Mouse (Mus musculus): ENCODE data around the gene Lhx1. TPM values are rescaled to one million over a fixed set of nuclear protein-coding genes. Genes with fewer than 3 reads are reported as not detected.

Lhx1 gene
- polyA plus RNA-seq, 1 experiment from 2014 or later: 0.05 TPM

DNA sequence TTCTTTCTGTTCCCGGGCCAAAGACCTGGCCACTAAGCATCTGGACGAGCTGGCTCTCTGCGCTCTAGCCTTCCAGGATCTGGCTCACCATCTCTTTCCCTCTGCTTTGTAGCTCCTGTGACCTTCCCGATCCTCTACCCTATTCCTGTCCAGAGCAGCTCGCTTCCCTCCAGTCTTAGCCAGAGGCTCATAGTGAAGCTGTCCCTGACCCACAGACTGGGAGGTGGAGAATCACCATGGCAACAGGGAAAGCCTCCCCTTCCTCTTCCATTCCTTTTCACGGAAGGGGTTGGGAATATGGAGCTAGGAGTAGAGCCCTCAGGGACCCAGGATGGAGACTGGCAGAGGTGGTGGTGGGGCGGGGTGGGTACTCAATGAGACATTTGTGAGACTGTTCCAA is 38.0 kb upstream of the Lhx1 start:
- H3K27ac ChIP-seq (ENCODE audit: low read length): no peak overlapping the region
- peaks cover 3% of the 10 kb centered on the region; the same call in 1 of the 2 replicates for H3K27me3 ChIP-seq (ENCODE audit: control insufficient read depth, insufficient read depth, low read depth, low read length)
- 38% methylated on average over 7 of the region's 7 CpGs for WGBS (ENCODE audit: insufficient replicate concordance)
- no peak overlapping the region for H3K4me3 ChIP-seq (ENCODE audit: low read depth, low read length)
- no peaks in the 10 kb centered on the region for H3K9me3 ChIP-seq (replicated peaks; ENCODE audit: control insufficient read depth, low read length)
- H3K36me3 ChIP-seq (ENCODE audit: control insufficient read depth, insufficient read depth): no peaks in the 10 kb centered on the region
- H3K4me1 ChIP-seq (ENCODE audit: control insufficient read depth, low read depth, low read length): no peaks in the 10 kb centered on the region
- H3K9ac ChIP-seq (ENCODE audit: low read depth, low read length): no peak overlapping the region
- ATAC-seq (ENCODE audit: low read depth): no peak
- H3K4me2 ChIP-seq (ENCODE audit: low read depth, low read length): no peak overlapping the region

- H3K27me3 ChIP-seq (ENCODE audit: control insufficient read depth, insufficient read depth, low read depth, low read length): 0 out of 2 replicates have a peak, but pooled peaks cover 3% of the 10 kb centered on the region
- H3K9ac ChIP-seq (ENCODE audit: low read depth, low read length): no peak overlapping the region
- WGBS (ENCODE audit: insufficient replicate concordance): 29% methylated on average over 9 of the region's 9 CpGs
- H3K9me3 ChIP-seq (replicated peaks; ENCODE audit: control insufficient read depth, low read length): no peaks in the 10 kb centered on the region
- no peak overlapping the region for H3K4me3 ChIP-seq (ENCODE audit: low read depth, low read length)
- no peak overlapping the region for H3K4me2 ChIP-seq (ENCODE audit: low read depth, low read length)
- ATAC-seq (ENCODE audit: low read depth): no peak
- H3K4me1 ChIP-seq (ENCODE audit: control insufficient read depth, low read depth, low read length): no peaks in the 10 kb centered on the region
- no peak overlapping the region for H3K27ac ChIP-seq (ENCODE audit: low read length)
- H3K36me3 ChIP-seq (ENCODE audit: control insufficient read depth, insufficient read depth): no peaks in the 10 kb centered on the region
Observed at GRCm38 (mm10) chr11:84562758-84563347, 37.5 kb upstream of the Lhx1 start.

GRCm38 (mm10) chr11:84561546-84561945 is 36.2 kb upstream of the Lhx1 start:
- Histone ChIP-seq H3K9ac (ENCODE audit: low read depth, low read length) (no peak overlapping the region), H3K4me1 (ENCODE audit: control insufficient read depth, low read depth, low read length) (no peaks in the 10 kb centered on the region), H3K9me3 (replicated peaks; ENCODE audit: control insufficient read depth, low read length) (no peaks in the 10 kb centered on the region), H3K36me3 (ENCODE audit: control insufficient read depth, insufficient read depth) (no peaks in the 10 kb centered on the region), H3K4me2 (ENCODE audit: low read depth, low read length) (no peak overlapping the region), H3K27me3 (ENCODE audit: control insufficient read depth, insufficient read depth, low read depth, low read length) (0 out of 2 replicates have a peak, but pooled peaks cover 3% of the 10 kb centered on the region), H3K4me3 (ENCODE audit: low read depth, low read length) (no peak overlapping the region), H3K27ac (ENCODE audit: low read length) (no peak overlapping the region)
- WGBS (ENCODE audit: insufficient replicate concordance): 56% methylated on average over 5 of the region's 5 CpGs
- ATAC-seq (ENCODE audit: low read depth): no peak

DNA sequence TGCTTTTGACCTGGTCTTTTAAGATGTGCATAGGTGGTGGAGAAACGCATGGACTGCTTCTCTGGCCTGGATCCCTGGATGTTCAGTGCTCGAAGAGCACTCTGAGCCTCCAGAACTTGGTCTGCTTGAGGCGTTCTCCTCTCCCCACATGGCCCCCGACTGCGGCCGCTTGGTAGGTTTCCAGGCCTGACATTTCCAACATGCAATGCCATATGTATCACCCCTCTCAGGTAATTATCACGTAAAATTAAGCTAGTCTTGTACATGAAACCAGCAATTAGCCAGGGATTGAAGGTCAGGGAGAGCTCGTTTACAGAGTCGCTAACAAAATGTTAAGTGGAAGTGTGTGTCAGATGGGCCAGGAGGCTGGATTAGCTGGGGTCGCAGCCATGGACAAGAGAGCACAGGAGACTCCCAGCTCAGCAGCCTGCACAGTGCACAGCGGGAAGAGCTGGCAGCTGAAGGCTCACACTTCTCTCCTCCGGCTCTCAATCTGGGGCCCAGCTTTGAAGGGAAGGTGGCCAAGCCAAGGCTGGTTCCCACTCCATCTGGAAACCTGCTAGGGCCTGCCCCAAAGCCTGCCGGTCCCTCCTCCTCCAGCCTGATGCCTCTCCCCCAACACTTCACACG is 28.6 kb upstream of the Lhx1 start:
- no peak for ATAC-seq (ENCODE audit: low read depth)
- Histone ChIP-seq H3K27me3 (ENCODE audit: control insufficient read depth, insufficient read depth, low read depth, low read length) (no peaks in the 10 kb centered on the region), H3K4me2 (ENCODE audit: low read depth, low read length) (no peak overlapping the region), H3K36me3 (ENCODE audit: control insufficient read depth, insufficient read depth) (no peaks in the 10 kb centered on the region), H3K9me3 (replicated peaks; ENCODE audit: control insufficient read depth, low read length) (no peaks in the 10 kb centered on the region), H3K4me1 (ENCODE audit: control insufficient read depth, low read depth, low read length) (no peaks in the 10 kb centered on the region), H3K9ac (ENCODE audit: low read depth, low read length) (no peak overlapping the region), H3K27ac (ENCODE audit: low read length) (no peak overlapping the region), H3K4me3 (ENCODE audit: low read depth, low read length) (no peak overlapping the region)
- WGBS (ENCODE audit: insufficient replicate concordance): 73% methylated on average over 14 of the region's 14 CpGs

DNA sequence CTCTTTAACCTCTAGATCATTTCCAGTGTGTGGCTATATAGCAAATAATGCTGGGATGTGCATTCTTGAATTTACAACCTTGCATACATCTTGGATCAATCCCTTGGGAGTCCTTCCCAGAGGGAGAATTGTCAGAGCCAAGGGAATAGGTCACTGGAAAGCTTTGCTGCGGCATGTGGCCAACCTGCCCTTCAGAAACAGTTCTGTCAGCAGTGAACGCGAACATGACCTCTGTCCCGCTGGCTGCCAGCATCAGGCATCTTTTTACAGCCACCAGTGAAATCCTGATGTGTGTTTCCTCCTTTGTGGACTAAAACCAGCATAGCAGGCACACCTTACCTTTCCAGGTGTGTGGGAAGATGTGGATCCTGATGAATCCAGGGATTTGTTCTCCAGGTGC is 26.0 kb upstream of the Lhx1 start:
- H3K27me3 ChIP-seq (ENCODE audit: control insufficient read depth, insufficient read depth, low read depth, low read length): no peaks in the 10 kb centered on the region
- ATAC-seq (ENCODE audit: low read depth): no peak
- WGBS (ENCODE audit: insufficient replicate concordance): 69% methylated on average over 4 of the region's 4 CpGs

GRCm38 (mm10) chr11:84549258-84549791 is 24.0 kb upstream of the Lhx1 start:
- ATAC-seq (ENCODE audit: low read depth): no peak
- Histone ChIP-seq H3K4me2 (ENCODE audit: low read depth, low read length) (no peak overlapping the region), H3K27ac (ENCODE audit: low read length) (no peak overlapping the region), H3K9ac (ENCODE audit: low read depth, low read length) (no peak overlapping the region), H3K9me3 (replicated peaks; ENCODE audit: control insufficient read depth, low read length) (no peaks in the 10 kb centered on the region), H3K4me3 (ENCODE audit: low read depth, low read length) (no peak overlapping the region), H3K4me1 (ENCODE audit: control insufficient read depth, low read depth, low read length) (no peaks in the 10 kb centered on the region), H3K27me3 (ENCODE audit: control insufficient read depth, insufficient read depth, low read depth, low read length) (no peaks in the 10 kb centered on the region), H3K36me3 (ENCODE audit: control insufficient read depth, insufficient read depth) (no peaks in the 10 kb centered on the region)
- WGBS (ENCODE audit: insufficient replicate concordance): 43% methylated on average over 6 of the region's 6 CpGs

More for the DNA sequence above, 26.0 kb upstream of the Lhx1 start:
- no peaks in the 10 kb centered on the region for H3K36me3 ChIP-seq (ENCODE audit: control insufficient read depth, insufficient read depth)
- H3K4me1 ChIP-seq (ENCODE audit: control insufficient read depth, low read depth, low read length): no peaks in the 10 kb centered on the region
- no peak overlapping the region for H3K9ac ChIP-seq (ENCODE audit: low read depth, low read length)
- H3K9me3 ChIP-seq (replicated peaks; ENCODE audit: control insufficient read depth, low read length): no peaks in the 10 kb centered on the region
- H3K27ac ChIP-seq (ENCODE audit: low read length): no peak overlapping the region
- no peak overlapping the region for H3K4me2 ChIP-seq (ENCODE audit: low read depth, low read length)
- no peak overlapping the region for H3K4me3 ChIP-seq (ENCODE audit: low read depth, low read length)

- H3K36me3 ChIP-seq (ENCODE audit: control insufficient read depth, insufficient read depth): no peaks in the 10 kb centered on the region
- no peak overlapping the region for H3K4me3 ChIP-seq (ENCODE audit: low read depth, low read length)
- no peaks in the 10 kb centered on the region for H3K4me1 ChIP-seq (ENCODE audit: control insufficient read depth, low read depth, low read length)
- H3K27me3 ChIP-seq (ENCODE audit: control insufficient read depth, insufficient read depth, low read depth, low read length): no peaks in the 10 kb centered on the region
- no peak for ATAC-seq (ENCODE audit: low read depth)
- H3K27ac ChIP-seq (ENCODE audit: low read length): no peak overlapping the region
- H3K9me3 ChIP-seq (replicated peaks; ENCODE audit: control insufficient read depth, low read length): no peaks in the 10 kb centered on the region
- H3K4me2 ChIP-seq (ENCODE audit: low read depth, low read length): no peak overlapping the region
- no peak overlapping the region for H3K9ac ChIP-seq (ENCODE audit: low read depth, low read length)
- WGBS (ENCODE audit: insufficient replicate concordance): 51% methylated on average over 2 of the region's 2 CpGs
Observed at GRCm38 (mm10) chr11:84548293-84548692, 23.0 kb upstream of the Lhx1 start.

DNA sequence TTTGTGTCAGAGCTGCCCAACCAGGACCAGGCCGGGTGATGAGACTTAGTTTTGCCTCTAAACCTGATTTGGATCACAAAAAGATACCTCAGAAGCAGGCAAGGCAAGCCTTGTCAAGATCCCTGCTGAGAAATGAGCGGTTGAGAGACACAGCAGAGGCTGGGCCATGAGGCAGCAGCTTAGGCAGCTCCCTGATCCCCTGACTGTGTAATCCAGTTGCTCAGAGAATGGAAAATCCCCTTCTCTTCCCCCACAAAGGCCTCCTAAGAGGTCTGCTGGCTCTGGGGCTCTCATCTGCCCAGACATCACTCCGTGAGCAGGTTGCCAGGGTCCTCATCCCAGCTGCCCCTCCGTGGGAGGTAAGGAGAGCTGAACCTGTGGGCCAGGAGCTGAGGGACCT is 14.6 kb upstream of the Lhx1 start:
- Histone ChIP-seq H3K9me3 (replicated peaks; ENCODE audit: control insufficient read depth, low read length) (no peaks in the 10 kb centered on the region), H3K4me3 (ENCODE audit: low read depth, low read length) (no peak overlapping the region), H3K4me2 (ENCODE audit: low read depth, low read length) (no peak overlapping the region), H3K9ac (ENCODE audit: low read depth, low read length) (no peak overlapping the region), H3K27me3 (ENCODE audit: control insufficient read depth, insufficient read depth, low read depth, low read length) (peaks cover 11% of the 10 kb centered on the region; the same call in 1 of the 2 replicates), H3K27ac (ENCODE audit: low read length) (no peak overlapping the region), H3K36me3 (ENCODE audit: control insufficient read depth, insufficient read depth) (no peaks in the 10 kb centered on the region), H3K4me1 (ENCODE audit: control insufficient read depth, low read depth, low read length) (no peaks in the 10 kb centered on the region)
- WGBS (ENCODE audit: insufficient replicate concordance): 16% methylated on average over 4 of the region's 4 CpGs
- no peak for ATAC-seq (ENCODE audit: low read depth)

Measured in liver, embryonic 16.5 days (tissue).